Mouse (Mus musculus) urinary bladder, postnatal 4 days (tissue): Measurements from ENCODE around the gene Trim56.
"Not testable (repeated sequence)": the region's sequence is repeated elsewhere in the genome, so short reads cannot be mapped to it uniquely, and the experiment has no call there.

Experiments used
- DNase-seq, 2 experiments: peaks; one replicate each; pipeline ENCODE4 v3.0.0; 2021 to 2022; ENCODE audit warnings: low spot score in 2 of 2

Gene Trim56

DNA sequence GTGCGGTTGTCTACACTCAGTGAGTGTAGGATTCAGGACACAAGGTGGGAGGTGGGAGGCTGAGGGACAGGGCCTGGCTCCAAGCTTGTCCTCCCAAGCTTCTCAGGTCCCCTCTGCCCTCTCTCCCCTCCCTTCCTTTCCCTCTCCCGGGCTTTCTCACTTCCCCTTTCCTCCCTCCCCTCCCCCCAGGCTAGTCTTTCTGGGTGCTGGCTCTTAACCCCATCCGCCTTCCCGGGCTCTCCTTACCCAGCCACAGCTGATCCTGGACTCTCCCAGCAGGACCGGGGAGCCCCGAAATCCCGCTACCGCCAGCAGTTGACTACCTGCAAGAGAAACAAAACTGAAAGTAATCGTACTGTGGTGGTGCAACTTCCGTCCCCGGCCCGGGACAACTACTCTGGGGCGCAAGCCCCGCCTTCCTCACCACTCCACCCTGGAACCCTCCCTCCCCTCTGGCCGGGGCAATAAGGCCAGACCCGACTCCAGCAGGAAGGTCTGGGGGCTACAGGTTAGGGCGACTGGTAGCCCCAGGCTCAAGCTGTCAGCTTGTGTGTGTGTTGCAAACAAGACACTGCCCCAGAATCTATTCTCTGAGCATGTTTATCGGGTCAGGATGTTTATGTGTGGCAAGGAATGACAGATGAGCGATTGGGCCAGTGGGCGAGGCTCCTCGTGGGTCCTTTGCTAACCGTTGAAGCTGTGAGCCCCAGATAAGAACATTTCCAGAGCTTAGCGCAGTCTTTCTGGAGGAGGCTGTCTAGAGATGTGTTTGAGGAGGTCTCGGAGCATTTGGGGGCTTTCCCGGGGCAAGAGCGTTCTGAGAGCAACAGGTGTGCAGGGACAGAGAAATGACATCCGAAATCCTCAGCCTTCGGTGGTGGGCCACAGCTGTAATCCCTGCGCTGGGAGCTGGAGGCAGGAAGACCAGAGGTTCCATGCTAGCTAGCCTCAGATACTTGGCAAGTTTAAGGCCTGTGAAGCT lies at the start of gene Trim56:
Trim56 (minus strand) TSS at position 344 of the 982 bp plus-strand sequence.
- DNase-seq: peak; percentile 70 to 76

DNA sequence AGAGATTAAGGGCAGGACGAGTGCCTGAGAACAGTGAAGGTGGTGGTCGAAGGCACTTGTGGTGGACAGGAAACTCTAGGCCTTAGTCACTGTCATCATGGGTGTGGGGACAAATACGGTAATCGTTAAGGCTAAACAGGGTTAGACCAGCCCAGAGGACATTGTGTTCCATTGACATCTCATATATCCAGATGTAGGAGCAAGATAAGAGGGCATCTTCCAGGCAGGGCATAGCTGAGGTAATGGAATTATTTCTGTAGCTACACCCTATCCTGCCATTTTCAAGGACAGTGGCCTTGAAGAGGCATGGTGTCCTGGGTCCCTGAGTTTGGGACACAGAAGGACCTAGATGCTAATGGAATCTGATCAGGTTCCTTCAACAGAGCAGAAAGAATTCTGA lies 45.8 kb upstream of the Trim56 start:
- no peak for DNase-seq

DNA sequence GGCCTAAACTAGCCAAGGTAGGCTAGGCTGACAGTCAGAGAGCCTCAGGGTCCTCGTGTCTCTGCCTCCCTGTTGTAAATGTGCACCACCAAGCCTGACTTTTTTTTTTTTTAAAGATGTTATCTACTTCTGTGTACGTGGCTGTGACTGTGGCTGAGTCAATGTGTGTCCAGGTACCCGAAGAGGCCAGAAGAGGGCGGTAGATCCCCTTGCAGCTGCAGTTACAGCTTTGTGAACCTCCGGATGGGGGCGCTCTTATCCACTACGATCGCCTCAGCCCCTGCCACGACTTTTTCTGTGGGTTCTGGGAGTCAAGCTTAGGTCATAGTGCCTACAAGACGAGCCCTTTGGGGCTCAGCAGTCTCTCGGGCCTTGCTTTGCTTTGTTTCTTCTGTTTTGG lies 43.5 kb upstream of the Trim56 start:
- DNase-seq: no peak

DNA sequence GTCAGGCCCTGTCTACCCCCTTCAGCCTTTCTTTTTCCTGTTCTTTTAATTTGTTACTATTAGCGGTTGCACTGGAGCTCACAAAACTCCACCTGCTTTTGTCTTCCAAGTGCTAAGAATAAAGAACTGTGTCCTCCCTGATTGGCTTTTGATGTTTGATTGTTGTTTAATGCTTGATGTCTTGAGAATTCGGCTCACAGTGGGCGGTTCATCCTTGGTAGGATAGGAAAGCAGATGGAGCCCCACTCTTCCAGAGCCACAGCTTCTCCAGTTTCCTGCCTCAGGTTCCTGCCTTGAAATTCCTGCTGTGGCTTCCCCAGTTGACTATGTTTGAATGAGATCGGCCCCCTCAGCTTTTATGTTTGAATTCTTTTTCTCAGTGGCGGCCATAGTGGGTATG lies 37.3 kb upstream of the Trim56 start:
- DNase-seq: no peak

DNA sequence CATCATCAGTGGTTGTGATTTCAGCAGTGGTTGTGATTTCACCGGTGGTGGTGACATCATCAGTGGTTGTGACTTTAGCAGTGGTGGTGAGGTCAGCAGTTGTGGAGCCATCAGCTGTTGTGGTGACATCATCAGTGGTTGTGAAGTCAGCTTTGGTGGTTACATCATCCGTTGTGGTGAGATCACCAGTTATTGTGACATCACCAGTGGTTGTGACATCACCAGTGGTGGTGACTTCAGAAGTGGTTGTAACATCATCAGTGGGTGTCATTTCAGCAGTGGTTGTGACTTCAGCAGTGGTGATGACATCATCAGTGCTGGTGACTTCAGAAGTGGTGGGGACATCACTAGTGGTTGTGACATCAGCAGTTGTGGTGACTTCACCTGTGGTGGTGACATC lies 36.6 kb upstream of the Trim56 start:
- DNase-seq: no peak

DNA sequence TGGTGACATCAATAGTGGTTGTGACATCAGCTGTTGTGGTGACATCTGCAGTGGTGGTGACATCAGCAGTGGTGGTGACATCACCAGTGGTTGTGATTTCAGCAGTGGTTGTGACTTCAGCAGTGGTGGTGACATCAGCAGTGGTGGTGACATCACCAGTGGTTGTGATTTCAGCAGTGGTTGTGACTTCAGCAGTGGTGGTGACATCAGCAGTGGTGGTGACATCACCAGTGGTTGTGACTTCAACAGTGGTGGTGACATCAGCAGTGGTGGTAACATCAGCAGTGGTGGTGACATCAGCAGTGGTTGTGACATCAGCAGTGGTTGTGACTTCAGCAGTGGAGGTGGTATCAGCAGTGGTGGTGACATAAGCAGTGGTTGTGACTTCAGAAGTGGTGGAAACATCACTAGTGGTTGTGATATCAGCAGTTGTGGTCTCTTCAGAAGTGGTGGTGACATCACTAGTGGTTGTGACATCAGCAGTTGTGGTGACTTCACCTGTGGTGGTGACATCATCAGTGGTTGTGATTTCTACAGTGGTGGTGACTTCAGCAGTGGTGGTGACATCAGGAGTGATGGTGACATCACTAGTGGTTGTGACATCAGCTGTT lies 33.4 kb upstream of the Trim56 start, which contains the start of gene Muc3:
Muc3 (minus strand) TSS at position 51 of the 611 bp plus-strand sequence.
- not testable (repeated sequence) for DNase-seq

DNA sequence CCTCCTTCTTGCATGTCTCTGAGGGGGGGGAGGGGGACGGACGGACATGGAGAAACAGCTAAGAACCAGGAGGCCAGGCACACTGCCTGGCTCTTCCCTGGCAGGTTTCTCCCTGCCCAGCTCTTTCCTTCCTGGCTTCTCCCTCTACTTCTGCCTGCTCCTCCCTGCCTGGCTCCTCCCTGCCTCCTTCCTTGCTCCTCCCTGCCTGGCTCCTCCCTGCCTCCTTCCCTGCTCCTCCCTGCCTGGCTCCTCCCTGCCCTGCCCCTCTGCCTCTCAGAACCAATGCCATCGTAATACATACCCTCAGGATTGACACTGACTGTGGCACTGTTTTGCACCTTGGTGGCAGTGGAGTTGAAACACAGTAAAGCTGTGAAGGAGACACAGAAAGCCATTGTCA lies 24.8 kb upstream of the Trim56 start:
- no peak for DNase-seq

DNA sequence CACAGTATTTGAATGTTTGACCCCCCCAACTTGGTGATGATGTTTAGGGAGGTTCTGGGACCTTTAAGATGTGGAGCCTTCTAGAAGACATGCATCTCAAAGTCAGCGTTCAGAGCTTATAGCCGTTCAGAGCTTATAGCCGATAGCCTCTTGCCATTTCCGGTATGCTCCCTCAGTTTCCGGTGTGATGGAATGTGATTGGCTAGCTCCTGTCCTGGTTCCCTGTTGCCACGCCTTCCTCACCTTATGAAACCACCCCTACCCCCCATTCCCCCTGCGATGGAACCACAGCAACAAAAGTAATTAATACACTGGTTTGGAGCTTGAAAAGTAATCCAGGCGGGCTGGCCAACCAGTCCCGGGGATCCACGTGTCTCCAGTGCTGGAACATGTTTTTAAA lies 23.0 kb upstream of the Trim56 start:
- DNase-seq: no peak

DNA sequence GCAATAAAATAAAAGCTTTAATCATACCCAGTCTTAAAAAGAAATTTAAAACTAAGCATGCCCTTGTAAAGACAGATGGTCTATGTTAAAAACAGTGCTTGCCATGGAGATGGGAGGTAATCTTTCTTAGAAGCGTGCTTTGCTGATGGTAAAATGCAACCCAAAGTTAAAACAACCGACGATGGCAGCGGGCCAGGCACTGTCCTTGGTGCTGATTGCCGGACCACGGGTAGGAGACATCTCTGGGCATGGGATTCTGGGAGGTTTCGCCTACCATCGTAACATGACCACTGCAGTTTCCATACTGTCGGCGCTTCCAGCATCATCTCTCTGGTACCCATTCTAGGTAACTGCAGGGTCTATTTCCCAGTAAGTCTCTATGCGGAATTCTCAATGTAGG lies 18.9 kb upstream of the Trim56 start:
- DNase-seq: no peak

DNA sequence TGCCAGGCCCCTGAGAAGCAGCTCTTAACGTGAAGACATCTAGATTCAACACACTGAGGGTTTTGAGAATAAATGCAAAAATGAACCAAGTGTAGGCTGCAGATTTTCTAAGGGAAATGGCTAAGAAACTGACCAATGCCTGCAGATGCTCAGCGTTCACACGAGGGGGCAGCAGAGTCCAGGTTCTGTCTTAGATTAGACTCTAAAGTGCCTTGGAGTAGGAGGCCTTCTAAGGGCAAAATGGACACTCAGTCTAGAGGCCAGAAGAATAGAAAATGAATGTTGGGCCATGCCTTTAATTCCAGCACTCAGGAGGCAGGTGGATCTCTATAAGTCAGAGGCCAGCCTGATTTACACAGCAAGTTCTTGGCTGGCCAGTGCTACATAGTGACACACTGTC lies 15.5 kb upstream of the Trim56 start:
- peak in 1 of 2 experiments; percentile 41 for DNase-seq

DNA sequence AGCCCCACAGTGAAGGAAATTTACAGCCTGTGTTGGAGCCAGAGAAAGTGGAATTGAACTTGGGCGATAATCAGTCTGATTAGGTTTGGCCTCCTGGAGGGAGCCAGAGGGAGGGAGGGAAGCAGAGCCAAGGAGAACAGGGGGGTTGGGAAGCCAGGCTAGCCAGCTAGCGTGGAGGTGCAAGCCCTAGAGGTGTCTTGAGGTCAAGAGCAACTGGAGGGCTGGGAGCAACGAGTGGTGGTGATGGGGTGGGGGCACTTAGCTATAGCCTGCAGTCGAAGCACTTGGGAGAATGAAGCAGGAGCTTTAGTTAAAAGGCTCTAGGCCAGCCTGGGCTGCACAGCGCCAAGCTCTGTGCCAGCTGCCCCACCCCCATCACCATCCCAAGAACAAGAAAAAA lies 13.3 kb upstream of the Trim56 start:
- DNase-seq: no peak

DNA sequence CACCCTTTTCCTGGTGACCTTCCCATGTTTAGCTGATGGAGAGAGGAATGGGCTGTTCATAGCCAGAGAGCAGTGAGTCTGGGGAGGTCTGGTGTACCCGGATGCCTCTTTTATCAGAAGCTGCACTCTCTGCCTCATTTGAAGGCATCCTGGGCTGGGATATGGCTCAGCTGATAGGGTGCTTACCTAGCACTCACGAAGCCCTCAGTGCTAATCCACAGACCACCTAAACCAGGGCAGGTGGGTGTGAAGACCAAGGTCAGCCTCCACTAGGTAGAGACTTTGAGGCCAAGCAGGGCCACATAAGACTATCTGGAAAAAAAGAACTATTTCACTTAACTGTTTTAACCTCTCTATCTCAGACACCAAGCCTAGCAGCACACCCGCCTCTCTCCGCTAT lies 7.5 kb upstream of the Trim56 start:
- DNase-seq: no peak

DNA sequence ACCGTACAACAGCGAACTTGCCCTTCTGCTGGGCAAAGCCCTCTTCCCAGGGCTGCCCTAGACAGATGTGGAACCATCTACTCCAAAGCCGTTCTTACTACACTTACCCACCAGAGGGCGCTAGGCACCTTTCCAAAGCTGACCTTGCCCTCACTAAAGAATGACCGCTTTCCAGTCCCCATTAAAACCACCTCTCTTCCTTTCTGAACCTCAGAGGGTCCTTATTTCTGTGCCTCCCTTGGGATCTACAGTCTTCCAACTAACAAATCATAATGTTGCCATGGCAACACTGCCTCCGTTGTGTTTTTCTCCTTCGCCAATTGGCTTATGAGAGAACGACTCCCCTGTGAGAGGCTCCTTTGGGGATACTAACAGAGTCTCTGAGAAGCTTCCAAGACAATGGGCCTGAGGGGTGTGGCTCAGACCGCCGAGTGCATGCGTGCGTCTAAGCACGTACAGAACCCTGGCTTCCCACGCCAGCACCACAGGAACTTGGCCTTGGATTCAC lies 6.7 kb upstream of the Trim56 start:
- peak; percentile 60 to 83 for DNase-seq

DNA sequence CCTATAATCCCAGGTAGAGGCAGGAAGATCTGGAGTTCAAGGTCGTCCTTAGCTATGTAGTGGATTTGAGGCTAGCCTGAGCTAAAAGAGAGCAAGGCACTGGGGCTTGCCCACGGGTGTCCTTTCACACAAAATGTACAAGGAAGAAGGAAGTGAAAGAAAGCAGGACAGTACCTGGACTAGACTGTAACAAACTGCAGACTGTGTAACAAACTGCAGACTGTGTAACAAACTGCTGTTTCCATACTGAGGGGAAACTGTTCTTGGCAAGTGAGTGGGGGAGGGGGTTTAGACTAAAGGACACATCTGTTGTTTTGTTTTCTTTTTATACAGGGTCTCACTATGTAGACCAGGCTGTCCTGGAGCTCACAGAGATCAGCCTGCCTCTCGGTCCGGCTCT lies 5.3 kb upstream of the Trim56 start:
- DNase-seq: no peak

DNA sequence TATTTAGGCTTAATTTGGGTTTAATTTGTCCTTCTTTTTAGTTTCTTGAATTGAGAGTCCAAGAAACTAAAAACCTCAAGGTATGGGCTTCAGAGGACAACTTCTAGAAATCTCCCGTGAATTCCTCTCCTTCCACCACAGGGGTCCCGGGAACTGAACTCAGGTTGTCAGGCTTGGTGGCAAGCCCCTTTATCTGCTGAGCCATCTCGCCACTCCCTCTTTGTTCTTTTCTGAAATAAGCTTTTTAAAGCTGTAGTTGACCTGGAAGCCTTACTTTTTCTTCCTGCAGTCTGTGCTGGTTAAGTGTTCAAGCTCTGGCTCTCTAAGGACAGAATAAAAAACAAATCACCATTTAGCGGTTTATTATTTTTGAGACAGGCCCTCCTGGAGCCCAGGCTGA lies 2.9 kb upstream of the Trim56 start:
- DNase-seq: no peak

DNA sequence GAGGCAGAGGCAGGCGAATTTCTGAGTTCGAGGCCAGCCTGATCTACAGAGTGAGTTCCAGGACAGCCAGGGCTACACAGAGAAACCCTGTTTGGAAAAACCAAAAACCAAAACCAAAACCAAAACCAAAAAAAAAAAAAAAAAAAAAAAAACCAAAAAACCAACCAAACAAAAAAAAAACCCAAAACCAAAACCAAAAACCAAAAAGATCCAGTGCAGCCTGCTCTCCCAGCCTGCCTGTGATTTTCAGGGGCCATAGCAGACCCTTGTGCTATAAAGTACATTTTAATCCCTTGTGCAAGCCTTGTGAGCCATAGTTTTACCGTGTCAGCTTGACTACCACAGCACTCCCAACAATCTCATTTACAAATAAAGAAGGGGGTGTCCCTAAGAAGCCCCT lies 2.0 kb upstream of the Trim56 start:
- not testable (repeated sequence) for DNase-seq

DNA sequence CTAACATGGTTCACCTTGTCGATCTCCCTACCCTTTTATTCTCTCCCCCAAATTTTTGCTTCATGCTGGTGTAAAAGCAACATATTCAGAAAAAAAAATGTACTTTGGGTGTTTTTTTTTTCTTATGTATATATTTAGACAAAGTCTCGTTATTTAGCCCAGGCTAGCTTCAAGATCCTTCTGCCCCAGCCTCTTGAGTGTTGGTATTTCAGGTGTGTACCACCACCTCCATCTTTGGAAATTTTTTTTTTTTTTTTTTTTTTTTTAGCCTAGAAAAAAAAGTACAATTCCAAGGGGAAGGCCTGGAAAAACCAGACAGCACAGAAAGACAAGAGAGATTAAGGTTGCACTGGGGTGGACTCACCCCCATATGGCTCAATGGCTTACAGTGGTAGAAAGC lies 978 bp upstream of the Trim56 start:
- no peak for DNase-seq

DNA sequence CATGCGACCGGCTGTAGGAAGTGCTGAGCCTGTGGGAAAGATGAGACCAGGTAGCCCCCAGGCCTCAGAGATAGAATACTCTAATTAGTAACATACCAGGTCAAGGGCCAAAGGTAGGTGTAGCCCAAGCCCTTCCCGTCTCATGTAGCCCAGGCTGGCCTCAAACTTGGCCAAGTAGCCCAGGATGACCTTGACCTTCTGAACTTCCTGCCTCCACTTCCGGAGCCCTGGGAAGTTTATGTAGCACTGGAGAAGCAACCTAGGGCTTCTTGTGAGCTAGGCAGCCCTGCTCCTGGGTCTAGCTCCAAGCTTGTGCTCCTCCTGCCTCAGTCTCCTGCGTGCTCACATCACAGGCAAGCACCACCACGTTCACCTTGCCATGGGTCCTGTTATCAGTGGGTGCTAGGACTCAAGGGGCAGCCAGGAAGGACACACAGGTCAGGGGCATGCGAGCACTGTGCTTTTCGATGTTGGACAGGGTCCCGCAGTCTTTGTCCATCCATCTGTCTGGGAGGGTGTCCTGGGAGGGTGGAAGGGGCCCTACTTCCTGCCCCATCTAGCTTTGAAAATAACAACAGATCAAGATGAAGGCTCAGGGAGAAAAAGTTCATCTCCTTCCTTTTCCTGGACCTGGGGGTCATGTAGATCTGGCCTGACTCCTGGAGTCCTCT lies 983 bp downstream of the Trim56 start:
- DNase-seq: no peak

DNA sequence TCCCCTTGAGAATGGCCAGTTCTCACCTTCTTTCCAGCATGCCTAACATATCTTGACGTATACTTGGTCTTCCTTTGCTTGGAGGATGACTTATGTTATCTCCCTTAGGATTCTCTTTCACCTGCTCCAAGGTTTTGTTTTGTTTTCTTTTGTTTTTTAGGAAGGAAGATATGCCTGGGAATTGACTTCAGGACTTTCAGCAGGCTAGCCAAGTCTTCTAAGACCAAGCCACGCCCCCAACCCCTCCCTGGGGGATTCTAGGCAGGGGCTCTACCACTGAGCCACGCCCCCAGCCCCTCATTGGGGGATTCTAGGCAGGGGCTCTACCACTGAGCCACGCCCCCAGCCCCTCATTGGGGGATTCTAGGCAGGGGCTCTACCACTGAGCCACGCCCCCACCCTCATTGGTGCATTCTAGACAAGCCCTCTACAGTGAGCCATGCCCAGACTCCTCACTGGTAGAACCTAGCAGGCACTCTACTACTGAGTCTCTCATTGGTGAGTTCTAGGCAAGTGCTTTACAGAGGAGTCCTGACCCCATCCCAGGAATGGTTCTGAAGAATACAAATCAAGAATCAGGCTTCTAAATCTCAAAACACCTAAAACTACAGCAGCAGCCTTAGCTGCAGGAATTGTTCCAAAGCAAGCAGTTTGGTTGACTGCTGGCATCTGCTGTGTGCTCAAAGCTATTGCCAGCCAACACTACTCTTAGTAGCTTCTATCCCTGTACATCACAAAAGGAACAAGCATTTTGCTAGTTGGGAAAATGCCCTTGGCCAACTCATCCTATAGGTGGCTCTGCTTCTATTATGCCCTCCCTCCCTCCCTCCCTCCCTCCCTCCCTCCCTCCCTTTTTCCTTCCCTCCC lies 4.2 kb downstream of the Trim56 start:
- DNase-seq: no peak

DNA sequence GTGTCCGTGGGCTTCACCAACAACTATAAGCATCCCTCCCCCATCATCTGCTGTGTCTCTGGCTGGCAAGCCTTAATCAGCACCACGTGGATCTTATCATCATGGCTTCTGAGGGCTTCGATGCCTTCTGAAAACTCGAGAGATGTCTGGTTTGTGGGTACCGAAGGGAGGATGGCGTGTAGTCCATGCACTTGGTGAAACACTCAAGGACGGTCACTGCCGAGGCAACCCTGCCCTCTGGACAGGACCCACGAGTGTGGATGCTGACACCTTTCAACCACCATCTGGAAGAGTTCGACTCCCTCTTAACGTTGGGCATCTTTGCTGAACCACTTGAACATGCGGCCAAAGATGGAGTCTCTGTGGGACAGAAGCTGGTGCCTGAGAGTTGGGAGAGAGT lies 5.1 kb downstream of the Trim56 start:
- no peak for DNase-seq

DNA sequence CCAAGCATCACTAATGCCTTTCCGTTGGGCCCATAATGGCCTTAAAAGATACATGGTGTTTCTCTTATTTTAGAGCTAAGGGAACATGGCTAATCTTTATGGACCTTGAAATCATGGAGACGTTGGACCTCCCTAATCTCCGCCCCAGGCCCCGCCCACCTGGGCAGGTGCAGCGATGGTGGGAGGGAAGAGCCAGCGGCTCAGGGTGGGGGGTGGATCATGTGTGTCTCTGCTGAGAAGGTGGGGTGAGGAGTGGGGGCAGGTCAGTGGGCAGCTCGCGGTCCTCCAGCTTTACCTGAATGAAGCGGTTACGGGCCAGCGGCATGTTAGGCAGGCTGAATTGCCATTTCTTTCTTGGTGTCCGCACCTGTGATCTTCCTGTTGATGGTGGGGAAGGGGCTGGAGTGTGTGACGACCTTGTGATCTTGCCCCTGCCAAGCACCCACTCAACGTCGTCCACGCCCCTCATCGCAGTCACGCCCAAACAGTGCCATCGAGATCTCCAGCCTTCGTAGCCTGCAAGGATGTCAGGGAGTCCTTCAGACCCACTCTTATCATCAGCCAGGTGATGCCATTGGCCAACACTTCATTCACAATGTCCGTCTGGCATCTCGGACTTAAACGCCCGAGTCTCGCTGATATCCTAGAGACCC lies 5.9 kb downstream of the Trim56 start:
- no peak for DNase-seq
